22 mouse cellular contexts compared by ENCODE assay signal in genomic region chr8:64346428-64346827, GRCm38 (mm10).
DNase-seq lines count a peak whose midpoint lies in the region; ATAC-seq and TF ChIP-seq lines count a peak whose summit lies in the region.
"Had no signal": no experiment of that assay in that cellular context is flagged by ENCODE, and none has a peak within 500 bp of the region (broad histone marks: within the 10 kb centered on the region; RNA-seq: fewer than 3 reads in every experiment).

No protein-coding gene starts in this region.

- no peak overlapping the region for H3K9ac ChIP-seq in forebrain, embryonic 14.5 days (ENCODE audit: low read length)
- H3K9ac ChIP-seq in forebrain, embryonic 12.5 days: no peak overlapping the region
- no peak overlapping the region for H3K9ac ChIP-seq in hindbrain, postnatal 0 days (replicated peaks; ENCODE audit: low read length)
- H3K9ac ChIP-seq in hindbrain, embryonic 11.5 days (ENCODE audit: low read depth, low read length): no peak overlapping the region
- H3K9ac ChIP-seq: heart, embryonic 15.5 days; kidney, embryonic 15.5 days had no signal

- H3K9me3 ChIP-seq in forebrain, embryonic 14.5 days (replicated peaks; ENCODE audit: control insufficient read depth, low read length): no peaks in the 10 kb centered on the region
- no peaks in the 10 kb centered on the region for H3K9me3 ChIP-seq in forebrain, embryonic 12.5 days
- H3K9me3 ChIP-seq in hindbrain, postnatal 0 days (ENCODE audit: low read length): no peaks in the 10 kb centered on the region
- H3K9me3 ChIP-seq in hindbrain, embryonic 11.5 days (ENCODE audit: control insufficient read depth, low read length): no peaks in the 10 kb centered on the region
- H3K9me3 ChIP-seq: embryonic facial prominence, embryonic 10.5 days; heart, embryonic 15.5 days; kidney, embryonic 15.5 days; midbrain, embryonic 10.5 days had no signal

- WGBS in forebrain, embryonic 14.5 days: 74% methylated on average over 5 of the region's 5 CpGs
- WGBS in forebrain, embryonic 12.5 days: 88% methylated on average over 5 of the region's 5 CpGs
- 67% methylated on average over 5 of the region's 5 CpGs for WGBS in hindbrain, postnatal 0 days
- WGBS in hindbrain, embryonic 11.5 days: 79% methylated on average over 5 of the region's 5 CpGs

- no peak overlapping the region for H3K4me3 ChIP-seq in forebrain, embryonic 14.5 days (ENCODE audit: low read depth, low read length)
- H3K4me3 ChIP-seq in forebrain, embryonic 12.5 days (replicated peaks): no peak overlapping the region
- H3K4me3 ChIP-seq in hindbrain, postnatal 0 days (ENCODE audit: low read length): no peak overlapping the region
- H3K4me3 ChIP-seq in hindbrain, embryonic 11.5 days (ENCODE audit: low read depth, low read length): no peak overlapping the region
- H3K4me3 ChIP-seq: embryonic facial prominence, embryonic 10.5 days; heart, embryonic 15.5 days; kidney, embryonic 15.5 days; midbrain, embryonic 10.5 days had no signal

- no peaks in the 10 kb centered on the region for H3K27me3 ChIP-seq in forebrain, embryonic 14.5 days (replicated peaks; ENCODE audit: control insufficient read depth, insufficient read depth, low read length)
- no peaks in the 10 kb centered on the region for H3K27me3 ChIP-seq in forebrain, embryonic 12.5 days
- no peaks in the 10 kb centered on the region for H3K27me3 ChIP-seq in hindbrain, postnatal 0 days (ENCODE audit: insufficient read depth, low read length)
- H3K27me3 ChIP-seq in hindbrain, embryonic 11.5 days (ENCODE audit: control insufficient read depth, insufficient read depth, low read length): no peaks in the 10 kb centered on the region
- H3K27me3 ChIP-seq: heart, embryonic 15.5 days; kidney, embryonic 15.5 days had no signal

- ATAC-seq in forebrain, embryonic 14.5 days: no peak; the same call in 1 of the 2 replicates
- ATAC-seq in forebrain, embryonic 12.5 days (ENCODE audit: low FRiP score): no peak
- ATAC-seq in hindbrain, postnatal 0 days: no peak
- no peak for ATAC-seq in hindbrain, embryonic 11.5 days (ENCODE audit: low FRiP score)

- H3K4me1 ChIP-seq in forebrain, embryonic 14.5 days (ENCODE audit: control insufficient read depth, insufficient read depth, low read length): peaks cover 12% of the 10 kb centered on the region
- H3K4me1 ChIP-seq in forebrain, embryonic 12.5 days: peaks cover 9% of the 10 kb centered on the region; the same call in 1 of the 2 replicates
- H3K4me1 ChIP-seq in hindbrain, postnatal 0 days (ENCODE audit: insufficient read depth, low read length): no peaks in the 10 kb centered on the region
- H3K4me1 ChIP-seq in hindbrain, embryonic 11.5 days (replicated peaks; ENCODE audit: control insufficient read depth, insufficient read depth, low read length): no peaks in the 10 kb centered on the region
- H3K4me1 ChIP-seq: embryonic facial prominence, embryonic 10.5 days; kidney, embryonic 15.5 days; midbrain, embryonic 10.5 days had no signal

- H3K36me3 ChIP-seq in forebrain, embryonic 14.5 days (ENCODE audit: control insufficient read depth, insufficient read depth, low read length): no peaks in the 10 kb centered on the region
- no peaks in the 10 kb centered on the region for H3K36me3 ChIP-seq in forebrain, embryonic 12.5 days (replicated peaks)
- no peaks in the 10 kb centered on the region for H3K36me3 ChIP-seq in hindbrain, postnatal 0 days (ENCODE audit: insufficient read depth, low read length)
- no peaks in the 10 kb centered on the region for H3K36me3 ChIP-seq in hindbrain, embryonic 11.5 days (ENCODE audit: control insufficient read depth, insufficient read depth, low read length)
- H3K36me3 ChIP-seq: embryonic facial prominence, embryonic 10.5 days; heart, embryonic 15.5 days; kidney, embryonic 15.5 days; midbrain, embryonic 10.5 days had no signal

- no peak overlapping the region for H3K4me2 ChIP-seq in forebrain, embryonic 14.5 days (ENCODE audit: low read length)
- no peak overlapping the region for H3K4me2 ChIP-seq in forebrain, embryonic 12.5 days
- H3K4me2 ChIP-seq in hindbrain, postnatal 0 days (ENCODE audit: low read depth, low read length): no peak overlapping the region
- H3K4me2 ChIP-seq in hindbrain, embryonic 11.5 days (replicated peaks; ENCODE audit: low read depth, low read length): no peak overlapping the region
- H3K4me2 ChIP-seq: heart, embryonic 15.5 days; kidney, embryonic 15.5 days; liver, embryonic 11.5 days had no signal

- DNase-seq in forebrain, embryonic 14.5 days (ENCODE audit: low spot score): peak; percentile 28
- peak; percentile 9 for DNase-seq in hindbrain, postnatal 0 days (ENCODE audit: low spot score)
- no peak for DNase-seq in hindbrain, embryonic 11.5 days (ENCODE audit: low spot score)
- peak; percentile 15 to 20 for DNase-seq in left cerebral cortex, postnatal 14 days (ENCODE audit: low spot score in 2 of 2)
- DNase-seq in left cerebral cortex, postnatal 10 days (ENCODE audit: extremely low spot score in 1 of 2, low spot score in 2 of 2): no peak
- DNase-seq in brain, embryonic 14.5 days (ENCODE audit: low read depth): peak; percentile 54
- DNase-seq in urinary bladder, adult 18-20 months (ENCODE audit: low spot score in 2 of 2): no peak
- DNase-seq: adrenal gland, postnatal 14 days; cerebellum, adult 9-10 months; gastrocnemius, postnatal 36 days; kidney, adult 11 months; kidney, postnatal 36 days; lung, adult 18-20 months; lung, postnatal 10 days; right cerebral cortex, postnatal 25 days; thymus, postnatal 25 days had no signal

- no peak for TF ChIP-seq CTCF in hindbrain, postnatal 0 days (IDR thresholded peaks at IDR 0.05; ENCODE audit: low read depth)
- no peak for TF ChIP-seq CTCF in brain, embryonic 14.5 days (IDR thresholded peaks at IDR 0.05; ENCODE audit: borderline replicate concordance, extremely low read depth, insufficient read depth, insufficient read length)

- no peak overlapping the region for H3K27ac ChIP-seq in forebrain, embryonic 14.5 days (ENCODE audit: low read depth, low read length)
- H3K27ac ChIP-seq in forebrain, embryonic 12.5 days: no peak overlapping the region
- H3K27ac ChIP-seq in hindbrain, postnatal 0 days: no peak overlapping the region
- H3K27ac ChIP-seq in hindbrain, embryonic 11.5 days (ENCODE audit: low read depth, low read length): no peak overlapping the region
- H3K27ac ChIP-seq: embryonic facial prominence, embryonic 10.5 days; heart, embryonic 15.5 days; kidney, embryonic 15.5 days; midbrain, embryonic 10.5 days had no signal

- intact Hi-C loops in left cerebral cortex, postnatal 14 days (cut with DNase I): loop anchor here (10.0 kb wide), 1 partner anchor 192 kb away; no protein-coding TSS in a partner anchor
- intact Hi-C loops in left cerebral cortex, postnatal 10 days (cut with DNase I): no loop called here

- TF ChIP-seq POLR2A in brain, embryonic 14.5 days (IDR thresholded peaks at IDR 0.05; ENCODE audit: borderline replicate concordance, extremely low read depth, insufficient read depth, insufficient read length, poor library complexity, severe bottlenecking): no peak

Comparison
In these comparisons a context has a peak if more than half of its experiments do, and no peak if none do; other contexts are left out.
1. DNase-seq: peak in forebrain, embryonic 14.5 days (single experiment), hindbrain, postnatal 0 days (single experiment), left cerebral cortex, postnatal 14 days (2 of 2) and brain, embryonic 14.5 days (single experiment); none in hindbrain, embryonic 11.5 days (single experiment), left cerebral cortex, postnatal 10 days (0 of 2) and urinary bladder, adult 18-20 months (0 of 2).